Mouse (Mus musculus) embryonic facial prominence, embryonic 11.5 days (tissue): ENCODE measurements around the gene Cwf19l1. TPM values are rescaled to one million over a fixed set of nuclear protein-coding genes. Genes with fewer than 3 reads are reported as not detected.

Source experiments
- ATAC-seq: fragments of 200-750 bp; cut with Nextera tagmentation; replicated peaks from 2 replicates; pipeline ENCODE4 v1.8.0; 2017; ENCODE audit warnings: low read depth; ENCODE audit not compliant: insufficient number of reproducible peaks, low FRiP score, low TSS enrichment
- DNase-seq: peaks from one replicate; pipeline ENCODE4 v3.0.0-alpha.2; 2015; ENCODE audit warnings: low spot score
- H3K27ac ChIP-seq: fragments of 300-500 bp; sonication (generic); replicated peaks from 2 replicates; pipeline ENCODE4 v1.5.1; 2014; ENCODE audit warnings: mild to moderate bottlenecking, low read depth, low read length, control low read depth
- H3K27me3 ChIP-seq: fragments of 300-500 bp; sonication (generic); 2 replicates; pipeline ENCODE4 v1.6.1; 2014; ENCODE audit warnings: mild to moderate bottlenecking, low read length, moderate library complexity, mixed read lengths; ENCODE audit not compliant: control insufficient read depth, insufficient read depth
- H3K36me3 ChIP-seq: fragments of 300-500 bp; sonication (generic); replicated peaks from 2 replicates; pipeline ENCODE4 v1.6.1; 2014; ENCODE audit warnings: low read depth, mild to moderate bottlenecking, low read length, moderate library complexity, mixed read lengths; ENCODE audit not compliant: control insufficient read depth, insufficient read depth
- H3K4me1 ChIP-seq: fragments of 300-500 bp; sonication (generic); 2 replicates; pipeline ENCODE4 v1.6.1; 2014; ENCODE audit warnings: low read length, mixed read lengths; ENCODE audit not compliant: control insufficient read depth, insufficient read depth
- H3K4me2 ChIP-seq: fragments of 300-500 bp; sonication (generic); 2 replicates; pipeline ENCODE4 v1.6.1; 2014; ENCODE audit warnings: low read depth, mild to moderate bottlenecking, control low read depth, low read length, moderate library complexity
- H3K4me3 ChIP-seq: fragments of 300-500 bp; sonication (generic); 2 replicates; pipeline ENCODE4 v1.5.1; 2014; ENCODE audit warnings: low read depth, low read length, control low read depth
- H3K9ac ChIP-seq: fragments of 300-500 bp; sonication (generic); replicated peaks from 2 replicates; pipeline ENCODE4 v1.6.1; 2014; ENCODE audit warnings: mild to moderate bottlenecking, control low read depth, low read length
- H3K9me3 ChIP-seq: fragments of 300-500 bp; sonication (generic); replicated peaks from 2 replicates; pipeline ENCODE4 v1.6.1; 2016; ENCODE audit warnings: mild to moderate bottlenecking, low read length, inconsistent platforms, mixed read lengths; ENCODE audit not compliant: control insufficient read depth
- WGBS: fragments of 180-500 bp; shearing (Covaris S2); extraction: QIAGEN DNeasy Blood & Tissue Kit; methylation state at CpG from one replicate; pipeline ENCODE4 v1.1.7; 2014; 5-methylcytosine and 5-hydroxymethylcytosine counted together
- polyA plus RNA-seq: library from polyadenylated mRNA; unstranded; fragments of >200 nt; fragmentation: Nextera tagmentation; extraction: Ambion mirVana; gene quantifications from 2 replicates; pipeline ENCODE4 v1.2.1, GENCODE M21; 2014

Gene Cwf19l1
- polyA plus RNA-seq, 1 experiment from 2014 or later: 47.3 TPM

- Histone ChIP-seq H3K9ac (no peak overlapping the region), H3K4me1 (no peaks in the 10 kb centered on the region), H3K27me3 (no peaks in the 10 kb centered on the region), H3K27ac (no peak overlapping the region), H3K36me3 (no peaks in the 10 kb centered on the region), H3K4me3 (no peak overlapping the region), H3K9me3 (no peaks in the 10 kb centered on the region), H3K4me2 (no peak overlapping the region; the same call in 1 of the 2 replicates)
- DNase-seq: no peak
- no peak for ATAC-seq
- WGBS: 85% methylated on average over 4 of the region's 4 CpGs
Measured at GRCm38 (mm10) chr19:44068232-44068631, 67.4 kb downstream of the Cwf19l1 start.

DNA sequence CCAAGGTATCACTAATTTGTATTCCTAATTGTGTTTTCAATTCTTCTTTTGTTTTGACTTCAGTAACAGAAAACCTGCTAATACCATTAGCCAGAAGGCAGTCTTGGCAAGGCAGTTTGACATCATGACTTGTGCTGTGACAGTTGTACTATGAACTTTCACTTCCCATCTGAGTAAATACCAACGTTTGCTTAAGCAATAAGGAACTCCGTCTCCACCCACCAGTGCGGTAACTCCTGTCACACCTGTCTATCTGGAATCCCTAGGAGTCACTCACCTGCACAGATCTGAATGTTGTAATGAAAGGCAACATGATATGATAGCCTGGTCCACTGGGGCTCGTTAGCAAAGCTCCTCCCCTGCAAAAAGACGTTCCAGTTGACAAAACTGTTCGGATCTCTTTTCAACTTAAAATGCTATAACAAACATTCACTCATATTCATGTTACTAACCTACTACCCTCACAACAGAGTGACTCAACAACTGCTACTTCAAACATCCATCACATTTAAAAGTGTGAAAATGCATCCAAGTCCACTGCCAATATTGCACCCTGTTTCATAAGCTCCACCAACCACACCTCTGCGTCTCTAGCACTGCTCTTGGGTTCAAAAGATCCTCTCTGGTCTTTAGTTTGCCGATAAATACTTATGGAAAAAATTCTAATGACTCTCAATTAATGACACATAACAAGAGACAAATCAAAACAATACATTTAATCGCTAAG is 68.2 kb downstream of the Cwf19l1 start:
- no peaks in the 10 kb centered on the region for H3K36me3 ChIP-seq
- no peak for ATAC-seq
- H3K4me3 ChIP-seq: no peak overlapping the region
- H3K4me1 ChIP-seq: no peaks in the 10 kb centered on the region
- WGBS: 81% methylated on average over 9 of the region's 9 CpGs
- H3K9ac ChIP-seq: no peak overlapping the region
- H3K4me2 ChIP-seq: no peak overlapping the region
- DNase-seq: no peak
- H3K9me3 ChIP-seq: no peaks in the 10 kb centered on the region
- no peaks in the 10 kb centered on the region for H3K27me3 ChIP-seq
- no peak overlapping the region for H3K27ac ChIP-seq

- no peak for ATAC-seq
- no peak overlapping the region for H3K9ac ChIP-seq
- no peaks in the 10 kb centered on the region for H3K27me3 ChIP-seq
- no peaks in the 10 kb centered on the region for H3K9me3 ChIP-seq
- no peaks in the 10 kb centered on the region for H3K36me3 ChIP-seq
- no peak overlapping the region for H3K27ac ChIP-seq
- no peaks in the 10 kb centered on the region for H3K4me1 ChIP-seq
- no peak overlapping the region for H3K4me3 ChIP-seq
- WGBS: 95% methylated on average over 2 of the region's 2 CpGs
- no peak for DNase-seq
- no peak overlapping the region for H3K4me2 ChIP-seq
Measured at GRCm38 (mm10) chr19:44064734-44065133, 70.9 kb downstream of the Cwf19l1 start.

DNA sequence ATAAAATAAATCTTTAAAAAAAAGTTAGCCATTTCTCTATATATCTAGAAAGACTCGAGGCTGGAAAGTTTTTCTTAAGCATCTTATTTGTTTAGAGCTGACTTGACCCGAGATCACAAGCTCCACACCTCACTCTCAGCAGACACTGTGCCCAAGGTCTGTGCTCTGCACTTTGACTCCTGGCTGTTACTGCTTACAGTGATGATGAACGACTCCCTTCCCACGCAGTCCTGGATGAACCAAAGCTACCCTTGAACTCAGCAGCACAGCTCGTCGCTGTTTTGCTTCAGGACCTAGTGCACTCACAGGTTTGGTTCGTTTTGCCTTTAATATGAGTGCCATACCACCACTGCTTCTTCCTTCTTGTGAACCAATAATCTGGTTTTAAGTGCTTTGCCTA is 71.9 kb downstream of the Cwf19l1 start:
- no peak for ATAC-seq
- WGBS: 94% methylated on average over 7 of the region's 7 CpGs
- H3K27ac ChIP-seq: no peak overlapping the region
- H3K4me3 ChIP-seq: no peak overlapping the region
- H3K4me2 ChIP-seq: no peak overlapping the region
- no peak overlapping the region for H3K9ac ChIP-seq
- no peaks in the 10 kb centered on the region for H3K36me3 ChIP-seq
- H3K27me3 ChIP-seq: no peaks in the 10 kb centered on the region
- H3K4me1 ChIP-seq: no peaks in the 10 kb centered on the region
- H3K9me3 ChIP-seq: no peaks in the 10 kb centered on the region
- no peak for DNase-seq

GRCm38 (mm10) chr19:44060226-44060625 is 75.5 kb downstream of the Cwf19l1 start:
- Histone ChIP-seq H3K9me3 (no peaks in the 10 kb centered on the region), H3K4me3 (no peak overlapping the region), H3K36me3 (no peaks in the 10 kb centered on the region), H3K4me1 (no peaks in the 10 kb centered on the region), H3K27me3 (no peaks in the 10 kb centered on the region), H3K27ac (no peak overlapping the region), H3K4me2 (no peak overlapping the region), H3K9ac (no peak overlapping the region)
- no peak for ATAC-seq
- no peak for DNase-seq
- 83% methylated on average over 3 of the region's 3 CpGs for WGBS

Other genes with a start within 250 kb of the Cwf19l1 start
- gene Dnmbp, start 195.7 kb downstream of the Cwf19l1 start, polyA plus RNA-seq: 15.7 and 17.3 TPM in 2 replicates
- not detected in 2 replicates for gene Cpn1, start 149.3 kb downstream of the Cwf19l1 start, polyA plus RNA-seq
- gene Cyp2c23, start 106.7 kb downstream of the Cwf19l1 start, polyA plus RNA-seq: not detected in 2 replicates
- gene Erlin1, start 66.1 kb downstream of the Cwf19l1 start, polyA plus RNA-seq: 19.9 and 23.7 TPM in 2 replicates
- gene Chuk, start 28.4 kb downstream of the Cwf19l1 start, polyA plus RNA-seq: 46.1 and 47.2 TPM in 2 replicates
- gene Bloc1s2, start 10.6 kb upstream of the Cwf19l1 start, polyA plus RNA-seq: 104 and 110 TPM in 2 replicates
- 0.10 TPM in 1 of 2 replicates, not detected in the other for gene Pkd2l1, start 56.6 kb upstream of the Cwf19l1 start, polyA plus RNA-seq
- 0.22 and 0.59 TPM in 2 replicates for gene Scd3, start 67.4 kb upstream of the Cwf19l1 start, polyA plus RNA-seq
- 298 and 305 TPM in 2 replicates for gene Scd2, start 157.8 kb upstream of the Cwf19l1 start, polyA plus RNA-seq
- gene Scd4, start 197.2 kb upstream of the Cwf19l1 start, polyA plus RNA-seq: not detected in 2 replicates